Mouse (Mus musculus) layer of hippocampus, adult 8-10 months (tissue): ENCODE results near the gene Plagl1. TPM values are rescaled to one million over a fixed set of nuclear protein-coding genes. Genes with fewer than 3 reads are reported as not detected.

Experiments used
- DNase-seq, 2 experiments: peaks; one replicate each; pipeline ENCODE4 v3.0.0; 2022; ENCODE audit warnings: low spot score in 2 of 2
- total RNA-seq, 4 experiments: library from RNA; stranded (reverse); gene quantifications; 2 replicates each; pipeline ENCODE4 v1.2.4; 2022

Plagl1 gene
- total RNA-seq, 4 experiments from 2014 or later, result 22.2 to 28.7 (median 28.1) TPM

GRCm38 (mm10) chr10:13082459-13082858 is 22.2 kb downstream of the Plagl1 start:
- peak in 1 of 2 experiments; percentile 62 for DNase-seq

GRCm38 (mm10) chr10:13090596-13091424 is 30.5 kb downstream of the Plagl1 start:
- peak; percentile 61 to 67 for DNase-seq

- DNase-seq, result no peak
These were observed 32.7 kb downstream of the Plagl1 start for GRCm38 (mm10) chr10:13092996-13093395.

GRCm38 (mm10) chr10:13098895-13099294 is 38.6 kb downstream of the Plagl1 start:
- no peak for DNase-seq

- DNase-seq, result no peak
These were observed 39.9 kb downstream of the Plagl1 start for GRCm38 (mm10) chr10:13100061-13100648.

GRCm38 (mm10) chr10:13102360-13102759 is 42.1 kb downstream of the Plagl1 start:
- DNase-seq, result no peak

GRCm38 (mm10) chr10:13103838-13104237 is 43.5 kb downstream of the Plagl1 start:
- DNase-seq, result no peak

- no peak for DNase-seq
These were observed 46.8 kb downstream of the Plagl1 start for GRCm38 (mm10) chr10:13106909-13107624.

- no peak for DNase-seq
These were observed 47.8 kb downstream of the Plagl1 start for GRCm38 (mm10) chr10:13108021-13108548.

GRCm38 (mm10) chr10:13108847-13109246 is 48.5 kb downstream of the Plagl1 start:
- DNase-seq, result no peak

GRCm38 (mm10) chr10:13109781-13110180 is 49.5 kb downstream of the Plagl1 start:
- DNase-seq, result no peak

- no peak for DNase-seq
These were observed 52.5 kb downstream of the Plagl1 start for GRCm38 (mm10) chr10:13112849-13113248.

- DNase-seq, result no peak
These were observed 53.3 kb downstream of the Plagl1 start for GRCm38 (mm10) chr10:13113641-13114040.

GRCm38 (mm10) chr10:13115030-13115429 is 54.7 kb downstream of the Plagl1 start:
- no peak for DNase-seq

- DNase-seq, result no peak
These were observed 56.7 kb downstream of the Plagl1 start for GRCm38 (mm10) chr10:13116706-13117665.

- no peak for DNase-seq
These were observed 57.9 kb downstream of the Plagl1 start for GRCm38 (mm10) chr10:13118024-13118769.

GRCm38 (mm10) chr10:13118770-13119102 is 58.4 kb downstream of the Plagl1 start:
- no peak for DNase-seq

- DNase-seq, result no peak
These were observed 59.0 kb downstream of the Plagl1 start for GRCm38 (mm10) chr10:13119300-13119699.

- no peak for DNase-seq
These were observed 65.5 kb downstream of the Plagl1 start for GRCm38 (mm10) chr10:13125811-13126210.

- DNase-seq, result no peak
These were observed 67.0 kb downstream of the Plagl1 start for GRCm38 (mm10) chr10:13127335-13127734.
